Mouse (Mus musculus) ES-E14 (cell line): ENCODE measurements around the gene Ap3b2.

Experiments used
- CHD2 ChIP-seq: IDR thresholded peaks from 2 replicates; pipeline ENCODE4 v1.6.1; 2014; ENCODE audit warnings: mild to moderate bottlenecking, low read depth, low read length, inconsistent platforms
- HCFC1 ChIP-seq: IDR thresholded peaks from 2 replicates; pipeline ENCODE4 v1.6.1; 2012; ENCODE audit warnings: low read length, inconsistent platforms, borderline replicate concordance; ENCODE audit not compliant: insufficient read depth
- MAFK ChIP-seq: IDR thresholded peaks from 2 replicates; pipeline ENCODE4 v1.6.1; 2014; ENCODE audit warnings: mild to moderate bottlenecking, low read depth, low read length, inconsistent platforms; ENCODE audit not compliant: insufficient read depth
- ZC3H11A ChIP-seq: IDR thresholded peaks from 2 replicates; pipeline ENCODE4 v1.6.1; 2012; ENCODE audit warnings: low read depth, mild to moderate bottlenecking, inconsistent platforms, low read length, borderline replicate concordance

GRCm38 (mm10) chr7:81538070-81538675, 44.4 kb upstream of the Ap3b2 start:
- no peak for TF ChIP-seq ZC3H11A
- peak; percentile 63 for TF ChIP-seq CHD2
- no peak for TF ChIP-seq HCFC1
- TF ChIP-seq MAFK, result no peak
